Mouse (Mus musculus) ES-Bruce4 (cell line): ENCODE measurements at regions not wholly inside any gene's neighbourhood (a gene's known extent, or its start where the extent isn't known, plus 50 kb on each side); places are given as distances from the start of the nearest gene placed in this dataset.
"Not testable (repeated sequence)": the region's sequence is repeated elsewhere in the genome, so short reads cannot be mapped to it uniquely, and the experiment has no call there.

ENCODE experiments used
- H3K27ac ChIP-seq: 2 replicates; pipeline ENCODE4 v1.5.1; 2012; ENCODE audit warnings: low read length, inconsistent platforms; ENCODE audit not compliant: insufficient read depth
- H3K27me3 ChIP-seq: 2 replicates; pipeline ENCODE4 v1.6.1; 2012; ENCODE audit warnings: mild to moderate bottlenecking, low read length, inconsistent platforms; ENCODE audit not compliant: control insufficient read depth, poor library complexity, insufficient read depth, severe bottlenecking
- H3K36me3 ChIP-seq: 2 replicates; pipeline ENCODE4 v1.6.1; 2012; ENCODE audit warnings: inconsistent platforms, mild to moderate bottlenecking, low read length, moderate library complexity; ENCODE audit not compliant: control insufficient read depth, poor library complexity, insufficient read depth, severe bottlenecking
- H3K4me1 ChIP-seq: one replicate; pipeline ENCODE4 v1.8.1; 2011; ENCODE audit warnings: low read length; ENCODE audit not compliant: control insufficient read depth, insufficient read depth
- H3K4me3 ChIP-seq: 2 replicates; pipeline ENCODE4 v1.5.1; 2011; ENCODE audit warnings: low read depth, mild to moderate bottlenecking, low read length
- H3K9ac ChIP-seq: 2 replicates; pipeline ENCODE4 v1.6.1; 2012; ENCODE audit warnings: low read depth, mild to moderate bottlenecking, inconsistent platforms; ENCODE audit not compliant: poor library complexity, severe bottlenecking
- H3K9me3 ChIP-seq: replicated peaks from 2 replicates; pipeline ENCODE4 v1.6.1; 2012; ENCODE audit warnings: mild to moderate bottlenecking, low read length, inconsistent platforms; ENCODE audit not compliant: control insufficient read depth, poor library complexity, insufficient read depth, severe bottlenecking
- CTCF ChIP-seq: IDR thresholded peaks from one replicate; pipeline ENCODE4 v1.8.1; 2011; ENCODE audit warnings: low read depth, low read length
- EP300 ChIP-seq: IDR thresholded peaks from 2 replicates; pipeline ENCODE4 v1.6.1; 2011; ENCODE audit warnings: low read depth, low read length; ENCODE audit not compliant: insufficient read depth
- POLR2A ChIP-seq: IDR thresholded peaks from one replicate; pipeline ENCODE4 v1.8.1; 2011; ENCODE audit warnings: low read length; ENCODE audit not compliant: insufficient read depth

DNA sequence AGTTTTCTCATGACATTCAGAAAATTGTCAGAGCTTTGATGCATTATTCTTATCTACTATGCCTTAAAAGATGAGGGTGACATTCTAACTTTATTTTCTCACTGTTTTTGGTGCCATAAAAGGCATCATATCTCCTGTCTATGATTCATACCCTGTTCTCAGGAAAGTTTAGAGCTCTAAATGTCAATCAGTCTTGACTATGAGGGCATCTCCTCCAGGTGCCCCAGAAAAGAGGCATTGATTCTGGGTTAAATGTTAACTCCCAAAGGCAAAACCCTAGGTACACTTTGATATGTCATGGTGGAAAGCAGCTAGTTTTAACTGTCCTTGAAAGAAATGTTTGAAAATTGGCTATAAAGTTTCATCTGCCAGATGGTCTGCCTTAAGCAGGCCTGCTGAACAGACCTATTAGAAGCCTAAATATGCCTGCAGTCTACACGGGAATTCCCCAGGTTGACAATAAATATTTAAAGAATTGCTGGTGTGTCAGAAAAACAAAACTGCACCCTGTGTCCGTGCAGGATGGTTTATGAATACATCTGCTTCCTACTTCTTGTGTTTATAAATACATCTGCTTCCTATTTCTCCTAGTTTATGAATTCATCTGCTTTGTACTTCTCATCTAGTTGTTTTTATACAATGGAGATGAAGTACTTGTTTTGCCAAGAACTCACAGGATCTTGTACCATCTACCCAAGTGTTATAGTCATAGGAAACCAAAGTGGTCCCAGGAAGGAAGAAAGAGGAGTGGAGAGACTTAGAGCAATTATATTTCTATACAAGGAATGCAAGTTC is 172.3 kb downstream of the Snca start:
- Histone ChIP-seq H3K36me3 (no peaks in the 10 kb centered on the region), H3K4me1 (no peaks in the 10 kb centered on the region), H3K9ac (no peak overlapping the region), H3K4me3 (no peak overlapping the region), H3K9me3 (no peaks in the 10 kb centered on the region), H3K27ac (no peak overlapping the region), H3K27me3 (no peaks in the 10 kb centered on the region)
- no peak for TF ChIP-seq POLR2A
- TF ChIP-seq CTCF: no peak
- TF ChIP-seq EP300: no peak

DNA sequence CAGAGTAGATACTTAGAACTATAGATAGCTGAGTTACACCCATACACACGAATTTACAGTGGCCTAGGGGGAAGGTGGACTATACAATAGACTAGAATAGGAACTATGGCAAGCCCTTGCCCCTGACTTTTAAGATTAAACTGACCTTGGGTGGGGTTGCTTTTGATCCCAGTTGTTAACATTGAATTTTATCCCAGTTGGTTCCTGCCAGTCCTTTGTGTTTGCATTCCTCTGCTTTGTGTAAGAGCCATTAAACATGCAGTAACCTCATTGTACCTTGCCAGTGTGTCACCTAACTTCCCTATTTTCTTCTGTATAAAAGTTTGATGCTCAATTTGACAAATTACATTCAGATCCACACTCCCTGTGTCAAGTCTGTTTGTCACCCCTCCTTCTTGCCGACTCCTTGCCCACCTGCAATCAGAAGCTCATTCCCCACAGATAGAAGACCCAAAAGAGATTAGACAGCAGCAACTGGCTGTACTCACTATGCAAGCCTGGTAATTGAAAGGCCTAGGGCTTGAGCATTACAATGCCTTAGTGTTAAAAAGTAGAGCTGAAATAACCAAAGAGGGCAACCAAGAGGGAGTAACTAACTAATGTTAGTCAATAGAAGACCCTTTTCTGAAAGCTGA is 182.6 kb downstream of the Snca start:
- not testable (repeated sequence) for H3K9ac ChIP-seq, H3K9me3 ChIP-seq, H3K4me1 ChIP-seq, H3K27me3 ChIP-seq, H3K36me3 ChIP-seq, H3K4me3 ChIP-seq
- peak overlapping the region; percentile 74 for H3K27ac ChIP-seq

DNA sequence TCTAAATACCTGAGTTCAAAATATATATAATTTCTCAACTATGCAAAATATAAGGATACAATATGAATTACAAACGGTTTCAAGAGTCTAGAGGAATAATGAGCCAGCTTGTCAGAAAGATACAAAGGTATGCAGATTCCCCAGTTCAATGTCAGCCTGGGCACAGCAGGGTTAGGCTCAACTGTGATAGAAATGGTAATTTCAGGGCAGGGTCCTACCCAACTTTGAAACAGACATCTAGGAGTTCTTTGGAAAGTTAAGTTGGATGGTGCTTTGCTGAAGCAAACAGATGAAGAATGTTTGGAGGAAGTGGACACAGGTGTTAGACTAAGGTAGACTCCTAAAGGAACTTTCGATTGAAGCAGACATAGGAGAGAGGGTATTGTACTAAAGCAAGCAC is 187.4 kb downstream of the Snca start:
- Histone ChIP-seq H3K27ac (peak overlapping the region; percentile 51), H3K4me1 (peaks cover 4% of the 10 kb centered on the region), H3K9me3 (no peaks in the 10 kb centered on the region; the same call in 1 of the 2 replicates), H3K27me3 (no peaks in the 10 kb centered on the region), H3K4me3 (no peak overlapping the region), H3K36me3 (no peaks in the 10 kb centered on the region), H3K9ac (no peak overlapping the region)
- TF ChIP-seq EP300 (no peak), CTCF (no peak), POLR2A (no peak)

DNA sequence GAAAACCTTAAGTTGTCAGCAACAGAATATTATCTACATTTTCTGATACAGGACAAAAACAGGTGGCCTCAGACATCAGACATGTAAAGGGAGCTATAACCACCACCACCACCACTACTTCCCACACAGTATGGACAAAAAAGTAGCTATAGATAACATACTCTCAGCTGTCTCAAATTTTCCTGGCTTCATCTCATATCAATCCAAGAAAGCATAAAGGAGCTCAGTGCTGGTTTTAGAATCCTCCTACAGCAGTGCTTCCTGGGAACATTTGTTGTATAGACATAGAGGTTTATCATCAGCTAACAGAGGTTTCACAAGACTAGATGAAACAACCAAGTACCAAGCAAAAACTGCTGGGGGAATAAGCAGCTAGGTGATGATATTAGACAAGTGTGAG is 213.3 kb downstream of the Snca start:
- Histone ChIP-seq H3K27me3 (no peaks in the 10 kb centered on the region), H3K4me3 (no peak overlapping the region), H3K27ac (no peak overlapping the region), H3K36me3 (no peaks in the 10 kb centered on the region; the same call in 1 of the 2 replicates), H3K9me3 (no peaks in the 10 kb centered on the region), H3K4me1 (no peaks in the 10 kb centered on the region), H3K9ac (no peak overlapping the region)
- TF ChIP-seq CTCF (no peak), POLR2A (no peak), EP300 (no peak)

DNA sequence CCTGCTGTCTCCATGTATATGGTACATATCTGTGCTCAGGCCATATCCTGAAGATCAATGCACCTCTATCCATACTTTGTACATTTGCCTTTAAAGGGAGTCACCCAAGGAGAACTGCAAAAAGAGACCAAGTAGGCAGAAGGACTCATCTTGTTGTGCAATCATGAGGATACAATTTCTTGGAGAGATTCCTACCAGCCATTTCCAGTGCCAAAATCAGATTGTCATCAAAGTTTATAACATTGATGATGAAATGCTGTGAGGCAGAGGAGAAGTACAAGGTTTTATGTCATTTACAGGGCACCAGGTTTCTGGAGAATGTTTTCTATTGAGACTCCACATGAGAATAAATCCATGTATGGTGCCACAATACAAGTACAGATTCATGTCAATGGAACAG is 229.5 kb downstream of the Snca start:
- Histone ChIP-seq H3K36me3 (no peaks in the 10 kb centered on the region), H3K4me3 (no peak overlapping the region), H3K9me3 (no peaks in the 10 kb centered on the region; the same call in 1 of the 2 replicates), H3K27me3 (no peaks in the 10 kb centered on the region), H3K4me1 (no peaks in the 10 kb centered on the region), H3K27ac (no peak overlapping the region), H3K9ac (no peak overlapping the region)
- TF ChIP-seq EP300 (no peak), POLR2A (no peak), CTCF (no peak)

DNA sequence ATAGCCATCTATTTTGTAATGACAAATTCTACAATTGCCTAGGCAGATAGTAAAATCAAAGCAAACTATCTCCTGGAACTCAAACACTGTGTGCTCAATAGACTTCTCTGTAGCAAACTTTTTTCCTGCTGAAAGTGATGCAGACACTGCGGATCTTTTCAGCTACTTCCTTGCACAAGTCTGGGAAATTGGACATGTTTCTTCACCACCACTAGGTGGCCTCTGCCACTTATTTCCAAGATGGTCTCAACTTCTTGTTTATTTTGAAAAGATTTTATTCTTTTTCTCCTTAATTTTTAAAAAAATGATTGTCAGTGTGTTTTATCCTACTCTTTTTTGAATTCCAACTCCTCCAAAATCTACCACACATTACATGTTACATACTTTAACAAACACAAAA is 265.4 kb downstream of the Snca start:
- Histone ChIP-seq H3K36me3 (no peaks in the 10 kb centered on the region), H3K27me3 (no peaks in the 10 kb centered on the region), H3K9ac (no peak overlapping the region), H3K9me3 (no peaks in the 10 kb centered on the region), H3K4me3 (no peak overlapping the region), H3K27ac (no peak overlapping the region), H3K4me1 (no peaks in the 10 kb centered on the region)
- no peak for TF ChIP-seq CTCF
- no peak for TF ChIP-seq EP300
